Mouse (Mus musculus): ENCODE data around the gene Lrg1.

GRCm38 (mm10) chr17:56136558-56136957 lies 14.8 kb upstream of the Lrg1 start:
- no peak for TF ChIP-seq MAX (IDR thresholded peaks at IDR 0.05; ENCODE audit: low read length)
- no peak for TF ChIP-seq NRF1 (IDR thresholded peaks at IDR 0.05; ENCODE audit: low read depth, low read length)
- no peak for TF ChIP-seq CTCF (conservative IDR thresholded peaks at IDR 0.05 in 1 of 2, IDR thresholded peaks at IDR 0.05 in 1 of 2; ENCODE audit: low read depth in 2 of 2, low read length in 2 of 2)
- no peak for TF ChIP-seq ZC3H11A (IDR thresholded peaks at IDR 0.05; ENCODE audit: low read depth, low read length)
- no peak for TF ChIP-seq RCOR1 (conservative IDR thresholded peaks at IDR 0.05; ENCODE audit: low read depth, low read length)
- no peak for TF ChIP-seq TCF12 (IDR thresholded peaks at IDR 0.05; ENCODE audit: low read depth, low read length)
- no peak for TF ChIP-seq POLR2A (IDR thresholded peaks at IDR 0.05; ENCODE audit: low read depth, low read length)
- no peak for TF ChIP-seq ZMIZ1 (IDR thresholded peaks at IDR 0.05; ENCODE audit: low read depth, low read length)
- TF ChIP-seq TBP (conservative IDR thresholded peaks at IDR 0.05; ENCODE audit: low read depth, low read length) = no peak
- TF ChIP-seq EP300 (IDR thresholded peaks at IDR 0.05; ENCODE audit: low read length) = no peak
- no peak for TF ChIP-seq SMC3 (IDR thresholded peaks at IDR 0.05; ENCODE audit: low read depth, low read length)
- TF ChIP-seq ELF1 (IDR thresholded peaks at IDR 0.05; ENCODE audit: low read depth, low read length) = no peak
- no peak for TF ChIP-seq POLR2AphosphoS2 (IDR thresholded peaks at IDR 0.05; ENCODE audit: low read depth, low read length)
- no peak for TF ChIP-seq JUND (conservative IDR thresholded peaks at IDR 0.05; ENCODE audit: low read depth, low read length)

Measured in CH12.LX (cell line).